Mouse (Mus musculus): ENCODE data around the gene F2rl3.
A peak's percentile ranks its signal among the peaks of the same experiment; 100 is the strongest.

F2rl3 gene

DNA sequence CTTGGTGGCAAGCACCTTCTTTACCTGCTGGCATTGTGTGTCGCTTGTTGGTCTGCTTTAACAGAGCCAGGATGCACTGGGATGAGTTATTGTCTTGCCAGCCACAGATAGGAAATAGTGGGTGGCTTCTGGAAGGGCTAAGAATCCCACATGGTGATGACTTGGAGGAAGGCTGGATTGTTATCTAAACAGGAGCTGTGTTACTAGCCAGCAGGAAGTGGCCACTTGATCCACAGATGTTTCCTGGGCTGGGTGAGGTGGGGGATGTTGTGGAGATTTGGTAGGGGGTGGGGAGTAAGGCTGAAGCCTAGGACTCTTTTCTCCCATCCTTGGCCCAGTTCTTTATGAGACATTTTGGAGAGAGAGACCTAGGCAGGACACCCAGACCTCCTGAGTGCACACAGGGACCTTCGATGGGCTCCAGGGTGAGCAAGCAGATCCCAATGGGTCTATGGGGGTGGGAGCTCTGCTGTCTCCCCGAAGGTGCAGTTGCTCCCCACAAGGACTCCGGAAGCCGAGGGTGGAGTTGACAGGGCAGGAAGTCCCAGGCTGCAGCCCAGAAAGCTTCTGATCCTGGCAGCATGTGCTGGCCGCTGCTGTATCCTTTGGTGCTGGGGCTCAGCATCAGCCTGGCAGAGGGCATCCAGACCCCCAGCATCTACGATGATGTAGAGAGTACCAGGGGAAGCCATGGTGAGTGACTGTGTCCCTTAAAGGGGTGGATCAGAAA lies at the start of gene F2rl3:
Gene F2rl3 (plus strand): TSS at position 559 of the 730 bp plus-strand sequence.
- DNase-seq (ENCODE audit: inconsistent ontology term) = no peak

DNA sequence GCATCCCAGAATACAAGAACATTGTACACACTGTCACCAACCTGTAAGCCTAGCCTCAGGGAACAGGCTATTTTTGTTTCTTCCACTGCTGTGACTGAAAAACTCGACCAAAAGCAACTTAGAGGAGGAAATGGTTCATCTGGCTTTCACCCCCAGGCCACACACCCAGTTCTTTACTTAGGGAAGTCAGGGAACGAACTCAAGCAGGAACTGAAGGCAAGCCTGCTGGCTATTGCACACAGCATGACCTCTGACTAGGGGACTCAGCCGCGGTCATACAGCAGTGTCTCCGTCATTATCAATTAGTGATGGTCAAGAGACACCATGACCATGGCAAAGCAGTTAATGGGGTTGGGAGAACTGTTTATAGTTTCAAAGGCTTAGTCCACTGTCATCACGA lies 49.1 kb upstream of the F2rl3 start:
- DNase-seq (ENCODE audit: inconsistent ontology term) = peak; percentile 11

DNA sequence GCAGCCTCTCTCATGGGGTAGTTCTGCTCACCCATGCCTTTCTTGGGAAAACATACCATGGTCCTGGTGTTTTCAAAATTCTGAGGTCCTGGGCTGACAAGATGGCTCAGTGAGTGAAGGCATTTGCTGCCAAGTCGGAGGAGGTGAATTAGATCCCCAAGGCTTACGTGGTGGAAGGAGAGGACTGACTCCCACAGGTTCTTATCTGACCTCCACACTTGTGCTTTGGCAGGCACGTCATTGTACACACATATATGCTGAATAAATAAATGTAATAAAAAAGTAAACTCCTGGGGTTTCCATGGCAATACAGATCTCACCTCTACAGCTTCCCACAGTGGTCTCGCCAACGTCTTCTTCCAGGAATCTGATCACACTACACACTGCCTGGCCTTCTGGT lies 45.1 kb upstream of the F2rl3 start:
- DNase-seq (ENCODE audit: inconsistent ontology term) = no peak

DNA sequence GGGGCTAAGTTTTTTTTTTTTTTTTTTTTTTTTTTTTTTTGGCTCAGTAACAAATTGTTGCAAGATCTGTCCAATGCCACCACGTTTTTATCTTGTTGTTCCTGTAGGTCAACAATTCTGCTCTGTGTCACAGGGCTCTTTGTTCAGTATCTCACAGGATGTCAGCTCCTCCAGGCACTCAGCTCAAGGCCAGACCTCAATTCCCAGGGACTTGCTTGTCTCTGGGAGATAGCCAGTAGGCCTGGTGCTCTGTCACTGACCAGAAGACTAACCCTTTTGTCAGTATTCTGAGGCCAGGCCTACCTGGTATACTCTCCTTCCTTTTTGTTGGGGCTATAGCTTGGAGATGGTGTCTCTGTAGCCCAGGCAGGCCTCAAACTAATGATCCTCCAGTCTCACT lies 41.1 kb upstream of the F2rl3 start:
- peak; percentile 4 for DNase-seq (ENCODE audit: inconsistent ontology term)

DNA sequence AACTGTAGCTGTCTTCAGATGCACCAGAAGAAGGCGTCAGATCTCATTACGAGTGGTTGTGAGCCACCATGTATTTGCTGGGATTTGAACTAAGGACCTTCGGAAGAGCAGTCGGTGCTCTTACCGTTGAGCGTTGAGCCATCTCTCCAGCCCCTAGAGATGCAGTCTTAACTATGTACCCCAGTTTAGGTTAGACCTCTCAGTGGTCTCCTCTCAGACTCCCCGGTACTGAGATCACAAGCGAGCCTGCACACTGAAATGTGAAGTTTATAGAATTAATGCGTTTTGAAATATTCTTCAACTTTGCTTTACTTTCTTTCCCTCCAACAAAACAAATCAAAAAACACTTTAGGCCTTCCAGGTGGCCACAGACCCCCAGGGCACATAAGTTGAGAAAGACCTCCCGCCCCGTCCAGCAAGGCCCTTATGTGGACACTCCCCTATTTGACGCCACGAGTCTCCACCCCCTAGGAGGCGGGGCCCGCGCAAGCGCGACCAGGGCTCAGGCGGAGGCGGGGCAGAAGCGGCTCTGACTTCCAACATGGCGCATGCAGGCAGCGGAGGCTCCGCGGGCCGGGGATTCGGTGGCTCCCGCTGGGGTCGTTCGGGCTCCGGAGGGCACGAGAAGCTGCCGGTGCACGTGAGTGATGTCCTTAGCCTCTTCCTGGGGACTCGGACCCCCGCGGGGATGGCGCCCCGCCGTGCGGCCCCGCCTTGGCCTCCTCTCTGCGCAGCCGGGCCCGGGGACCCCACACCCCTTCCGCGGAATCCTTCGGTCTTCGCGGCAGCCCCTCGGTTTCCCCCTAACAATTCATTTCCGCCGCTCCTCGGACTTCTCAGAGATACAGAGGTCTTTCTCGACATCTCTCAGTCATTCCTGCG lies 38.7 kb upstream of the F2rl3 start, which contains the start of gene Sin3b:
Gene Sin3b (plus strand): TSS at position 517 of the 882 bp plus-strand sequence.
- peak; percentile 93 for DNase-seq (ENCODE audit: inconsistent ontology term)

DNA sequence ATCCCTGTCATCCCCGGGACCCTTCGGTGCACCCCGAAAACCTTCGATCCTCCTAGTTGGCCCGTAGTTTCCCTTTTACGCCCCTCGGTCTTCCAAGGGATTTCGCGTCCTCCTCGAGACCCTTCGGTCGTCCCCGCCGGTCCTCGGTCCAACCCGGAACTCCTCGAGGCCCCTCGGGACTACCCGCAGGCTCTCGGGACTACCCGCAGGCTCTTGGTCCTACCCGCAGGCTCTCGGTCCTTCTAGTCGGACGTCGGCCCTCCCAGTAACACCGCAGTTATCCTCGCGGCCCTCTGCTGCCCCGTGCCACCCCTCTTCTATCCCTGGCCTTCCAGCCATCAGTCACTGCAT lies 38.1 kb upstream of the F2rl3 start:
- DNase-seq (ENCODE audit: inconsistent ontology term) = peak; percentile 41

DNA sequence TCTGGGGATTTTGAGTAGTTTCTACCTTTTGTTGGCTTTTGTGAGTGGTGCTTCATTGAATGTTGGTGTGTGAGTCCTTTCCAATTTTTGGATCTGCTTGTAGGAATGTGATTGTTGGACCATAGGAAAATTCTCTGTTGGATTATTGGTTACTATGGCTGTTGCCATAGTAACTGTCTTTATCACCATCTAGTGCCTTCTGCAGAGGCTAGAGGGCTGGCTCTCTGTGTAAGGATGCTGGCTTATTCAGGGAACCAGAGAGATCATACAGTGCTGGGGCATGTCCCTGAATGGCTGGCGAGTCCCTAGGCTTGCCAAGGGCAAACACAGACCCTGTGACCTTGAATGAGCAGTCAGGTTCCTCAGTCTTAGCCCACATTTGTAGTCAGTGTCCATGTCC lies 33.0 kb upstream of the F2rl3 start:
- no peak for DNase-seq (ENCODE audit: inconsistent ontology term)

DNA sequence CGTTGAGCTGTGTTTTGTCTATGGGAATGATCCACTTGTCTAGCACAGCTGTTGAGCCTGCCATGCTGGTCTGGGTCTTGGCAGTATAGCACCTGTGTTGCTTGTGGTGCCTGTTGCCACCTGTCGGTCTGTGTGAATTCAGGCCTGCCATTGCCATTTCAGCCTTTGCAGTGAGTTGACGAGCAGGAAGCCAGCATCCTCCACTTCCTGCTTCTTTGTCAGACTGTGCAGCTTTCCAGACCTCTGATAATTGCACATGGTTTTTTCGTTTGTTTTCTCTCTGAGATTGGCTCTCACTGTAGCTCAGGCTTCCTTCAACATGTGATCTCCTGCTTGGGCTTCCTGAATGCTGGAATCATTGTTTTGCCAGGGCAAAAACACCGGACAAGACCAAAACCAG lies 26.7 kb upstream of the F2rl3 start:
- no peak for DNase-seq (ENCODE audit: inconsistent ontology term)

DNA sequence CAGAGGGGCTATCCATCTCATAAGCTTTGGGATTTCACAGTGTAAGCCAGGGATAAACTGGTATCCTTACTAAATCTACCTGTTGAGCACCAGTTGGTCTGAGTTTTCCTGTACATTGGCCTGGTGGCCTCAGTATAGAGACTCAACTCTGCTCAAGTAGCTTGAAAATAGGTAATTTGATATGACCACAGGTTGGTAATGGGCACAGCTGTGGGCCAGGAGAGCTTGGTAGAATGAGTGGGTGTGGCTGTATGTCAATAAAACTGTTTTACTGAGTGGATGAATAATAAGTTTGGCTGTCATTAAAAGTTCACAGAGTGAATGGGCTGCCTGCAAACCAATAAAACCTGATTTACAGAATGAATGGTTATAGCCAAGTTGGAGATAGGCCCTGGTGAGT lies 24.8 kb upstream of the F2rl3 start:
- no peak for DNase-seq (ENCODE audit: inconsistent ontology term)

DNA sequence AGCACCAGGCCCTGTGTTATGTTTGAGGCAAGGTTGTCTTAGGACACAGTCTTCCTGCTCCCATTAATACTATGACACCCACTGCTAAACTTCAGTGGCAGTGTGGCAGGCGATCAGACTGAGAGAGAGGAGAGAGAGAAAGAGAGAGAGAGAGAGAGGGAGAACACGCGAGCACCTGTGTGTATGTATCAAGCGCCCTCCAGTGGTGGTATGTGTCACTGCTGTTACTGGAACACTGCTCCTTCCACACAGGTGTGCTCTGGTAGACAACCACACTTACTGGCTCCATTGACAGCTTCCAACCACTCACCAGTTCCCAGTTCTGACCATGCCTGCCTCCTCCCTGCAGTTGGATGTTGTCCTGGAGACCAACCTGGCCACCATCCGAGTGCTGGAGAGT lies 15.6 kb upstream of the F2rl3 start:
- DNase-seq (ENCODE audit: inconsistent ontology term) = peak; percentile 20

DNA sequence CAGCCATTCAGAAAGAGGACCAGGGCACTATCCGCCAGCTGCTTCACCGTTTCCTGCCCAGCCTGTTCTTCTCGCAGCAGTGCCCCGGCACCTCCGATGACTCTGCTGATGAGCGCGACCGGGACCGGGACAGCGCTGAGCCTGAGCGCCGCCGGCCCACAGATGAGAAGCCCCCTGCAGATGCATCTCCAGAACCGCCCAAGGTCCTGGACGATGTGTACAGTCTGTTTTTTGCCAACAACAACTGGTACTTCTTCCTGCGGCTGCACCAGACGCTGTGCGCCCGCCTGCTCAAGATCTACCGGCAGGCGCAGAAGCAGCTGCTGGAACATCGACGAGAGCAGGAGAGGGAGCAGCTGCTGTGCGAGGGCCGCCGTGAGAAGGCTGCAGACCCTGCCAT lies 11.8 kb upstream of the F2rl3 start:
- DNase-seq (ENCODE audit: inconsistent ontology term) = no peak

DNA sequence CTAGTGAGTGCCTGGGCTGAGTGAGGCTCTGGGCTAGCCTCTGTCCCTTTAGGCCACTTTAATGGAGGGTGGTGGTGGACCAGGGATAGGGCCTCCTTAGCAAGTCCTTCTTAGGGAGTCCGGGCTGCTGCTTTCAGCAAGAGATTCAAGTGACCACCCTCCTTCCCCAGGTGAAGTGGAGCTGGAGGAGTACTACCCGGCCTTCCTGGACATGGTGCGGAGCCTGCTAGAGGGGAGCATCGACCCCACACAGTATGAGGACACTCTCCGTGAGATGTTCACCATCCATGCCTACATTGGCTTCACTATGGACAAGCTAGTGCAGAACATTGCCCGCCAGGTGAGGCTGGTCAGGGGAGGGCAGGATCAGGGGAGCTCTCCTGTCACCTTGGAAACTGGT lies 11.4 kb upstream of the F2rl3 start:
- no peak for DNase-seq (ENCODE audit: inconsistent ontology term)

DNA sequence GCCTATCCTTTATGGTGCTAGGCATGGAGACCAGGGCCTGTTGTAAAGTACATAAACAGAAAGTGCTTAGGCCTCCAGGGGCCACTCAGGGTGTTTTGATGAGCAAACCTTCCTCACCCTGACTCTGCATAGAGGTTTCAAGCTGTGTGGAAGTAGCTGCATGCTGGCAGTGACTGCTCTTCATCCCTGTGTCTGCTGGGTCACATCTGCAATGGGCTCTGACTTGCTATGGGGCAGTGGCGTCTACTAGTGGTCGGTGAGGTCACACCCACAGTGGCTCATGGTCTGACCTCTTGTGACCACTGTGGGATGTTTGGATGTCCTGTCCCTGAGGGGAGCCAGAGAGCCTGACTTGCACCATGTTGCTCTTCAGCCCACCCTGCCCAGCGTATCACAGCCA lies 10.6 kb upstream of the F2rl3 start:
- DNase-seq (ENCODE audit: inconsistent ontology term) = no peak

DNA sequence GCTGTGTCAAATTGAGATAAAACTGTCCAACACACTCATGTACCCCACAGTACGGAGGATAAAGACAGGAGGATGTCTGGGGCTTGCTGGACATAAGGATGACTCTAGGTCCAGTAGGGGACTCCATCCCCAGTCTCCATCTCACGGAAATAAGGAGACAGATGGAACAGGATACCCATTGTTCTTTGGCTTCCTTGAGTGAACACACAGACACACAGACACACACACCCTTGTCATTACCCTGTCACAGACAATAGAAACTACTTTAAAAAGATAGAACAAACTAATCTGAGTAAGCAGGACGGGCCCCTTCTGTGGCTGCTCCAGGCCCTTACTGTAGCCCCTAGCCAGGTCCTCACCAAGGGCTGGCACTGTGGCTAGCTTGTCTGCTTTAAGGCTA lies 9.4 kb upstream of the F2rl3 start:
- no peak for DNase-seq (ENCODE audit: inconsistent ontology term)

DNA sequence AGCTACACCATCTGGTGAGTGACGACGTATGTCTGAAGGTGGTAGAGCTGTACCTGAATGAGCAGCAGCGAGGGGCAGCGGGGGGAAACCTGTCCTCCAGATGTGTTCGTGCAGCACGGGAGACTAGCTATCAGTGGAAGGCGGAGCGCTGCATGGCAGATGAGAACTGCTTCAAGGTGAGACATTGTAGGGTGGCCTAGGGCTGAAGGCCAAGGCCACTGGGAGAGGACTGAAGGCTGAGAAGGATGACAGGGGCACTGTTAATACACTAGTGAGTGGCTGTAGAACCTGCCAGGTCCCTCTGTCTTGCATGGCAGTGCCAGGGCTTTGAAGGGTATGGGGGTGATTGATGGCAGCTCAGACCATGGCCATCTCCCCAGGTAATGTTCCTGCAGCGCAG lies 8.5 kb upstream of the F2rl3 start:
- DNase-seq (ENCODE audit: inconsistent ontology term) = no peak

DNA sequence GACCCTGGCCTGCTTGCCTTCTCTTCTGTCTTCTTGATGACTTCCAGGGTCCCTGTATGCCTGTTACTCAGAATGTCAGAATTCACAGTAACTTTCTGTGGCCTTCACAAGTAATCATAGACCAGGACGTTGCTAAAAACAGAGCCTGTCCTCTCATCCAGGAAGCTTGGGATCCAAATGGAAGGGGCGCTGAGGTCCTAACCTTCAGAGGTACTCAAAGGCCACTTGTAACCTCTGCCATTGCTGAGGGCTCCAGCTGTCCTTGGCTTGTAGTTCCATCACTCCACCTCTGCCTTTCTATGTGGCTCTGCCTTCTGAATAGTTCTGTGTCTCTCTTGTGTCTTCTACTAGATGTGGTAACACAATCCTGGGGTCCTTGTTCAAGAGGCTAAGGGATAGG lies 7.9 kb upstream of the F2rl3 start:
- DNase-seq (ENCODE audit: inconsistent ontology term) = no peak

DNA sequence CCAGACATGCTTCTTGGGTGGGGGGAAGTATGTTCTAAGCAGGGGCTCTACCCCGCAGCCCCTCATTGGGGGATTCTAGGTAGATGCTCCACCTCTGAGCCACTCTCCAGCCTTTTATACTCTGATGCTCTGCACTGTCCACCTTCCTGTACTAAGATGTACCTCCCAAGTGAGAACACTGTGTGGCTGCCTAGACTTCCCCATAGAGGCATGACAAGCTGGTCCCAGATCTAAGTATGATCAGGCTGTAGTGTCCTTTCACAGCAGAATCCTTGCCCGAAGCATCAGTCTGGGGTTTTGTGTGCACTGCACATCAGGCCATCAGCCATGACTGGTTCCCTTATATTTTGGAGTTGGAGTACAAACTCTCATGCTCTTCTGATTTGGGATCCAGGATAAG lies 5.6 kb upstream of the F2rl3 start:
- no peak for DNase-seq (ENCODE audit: inconsistent ontology term)

DNA sequence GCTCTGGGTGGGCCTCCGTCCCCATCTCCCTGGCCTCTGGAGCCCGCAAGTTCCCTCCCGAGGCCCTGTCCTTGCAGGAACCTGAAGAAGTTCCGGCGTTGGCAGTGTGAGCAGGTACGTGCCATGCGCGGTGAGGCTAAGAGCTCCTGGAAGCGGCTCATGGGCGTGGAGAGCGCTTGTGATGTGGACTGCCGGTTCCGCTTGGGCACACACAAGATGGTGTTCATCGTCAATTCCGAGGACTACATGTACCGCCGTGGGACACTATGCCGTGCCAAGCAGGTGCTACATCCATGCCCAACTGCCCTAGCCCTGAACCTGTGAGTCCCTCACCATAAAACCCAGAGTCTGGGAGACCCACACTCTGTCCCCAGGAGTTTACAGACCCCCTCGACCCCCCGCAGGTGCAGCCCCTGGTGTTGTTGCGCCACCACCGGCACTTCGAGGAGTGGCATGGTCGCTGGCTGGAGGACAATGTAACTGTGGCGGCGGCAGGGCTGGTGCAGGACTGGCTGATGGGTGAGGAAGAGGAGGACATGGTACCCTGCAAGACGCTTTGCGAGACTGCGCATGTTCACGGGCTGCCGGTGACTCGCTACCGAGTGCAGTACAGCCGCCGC lies 4.8 kb upstream of the F2rl3 start:
- no peak for DNase-seq (ENCODE audit: inconsistent ontology term)

DNA sequence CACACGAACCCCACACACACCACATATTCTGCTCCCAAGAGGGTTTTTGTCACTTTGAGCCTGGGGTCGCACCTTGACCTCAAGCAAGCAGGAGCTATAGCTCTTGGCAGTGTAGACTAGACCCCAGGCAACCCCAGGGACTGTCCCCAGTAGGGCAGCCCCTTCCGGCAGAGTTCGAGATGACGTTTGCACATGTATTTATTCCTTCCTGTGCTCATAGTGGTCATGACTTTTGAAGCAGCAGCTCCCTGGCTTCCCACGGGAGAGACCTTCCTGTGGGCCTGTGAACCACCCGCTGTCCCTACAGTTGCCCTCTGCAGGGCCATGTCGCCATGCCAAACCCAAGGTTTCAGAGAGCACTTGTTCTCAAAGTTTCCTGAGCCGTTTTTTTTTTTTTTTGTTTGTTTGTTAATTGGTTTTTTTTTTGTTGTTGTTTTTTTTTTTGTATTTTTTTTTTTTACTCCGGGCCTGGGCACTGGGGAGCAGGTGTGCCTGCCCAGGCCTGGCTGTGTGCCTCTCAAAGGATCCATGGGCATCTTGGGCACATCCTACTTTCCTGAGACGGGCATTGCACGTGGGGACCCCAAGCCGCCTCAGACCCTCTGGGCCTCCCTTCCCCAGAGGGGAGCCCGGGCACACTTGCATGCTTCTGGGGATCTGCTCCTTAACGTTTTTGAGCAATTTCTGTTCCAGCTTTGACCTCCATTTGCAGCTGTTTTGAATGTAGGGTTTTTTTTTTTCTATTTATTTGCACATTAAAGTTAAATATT lies 4.1 kb upstream of the F2rl3 start:
- DNase-seq (ENCODE audit: inconsistent ontology term) = no peak

DNA sequence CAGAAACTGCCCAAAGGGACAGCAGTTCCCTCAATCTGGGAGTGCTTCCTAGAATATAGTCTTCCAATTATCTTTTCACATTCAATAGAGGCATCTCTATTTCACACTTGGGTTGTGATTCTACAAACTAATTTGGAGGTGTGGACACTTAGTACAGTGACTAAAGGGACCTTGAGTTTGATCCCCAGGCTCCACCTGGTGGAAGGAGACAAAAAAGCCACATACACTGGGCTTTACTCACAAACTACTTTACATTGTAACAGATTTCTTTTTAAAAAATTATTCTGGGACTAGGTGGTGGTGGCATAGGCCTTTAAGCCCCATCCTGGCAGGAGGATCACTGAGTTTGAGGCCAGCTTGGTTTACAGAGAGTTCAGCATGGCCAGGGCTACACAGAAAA lies 3.4 kb upstream of the F2rl3 start:
- DNase-seq (ENCODE audit: inconsistent ontology term) = no peak

DNA sequence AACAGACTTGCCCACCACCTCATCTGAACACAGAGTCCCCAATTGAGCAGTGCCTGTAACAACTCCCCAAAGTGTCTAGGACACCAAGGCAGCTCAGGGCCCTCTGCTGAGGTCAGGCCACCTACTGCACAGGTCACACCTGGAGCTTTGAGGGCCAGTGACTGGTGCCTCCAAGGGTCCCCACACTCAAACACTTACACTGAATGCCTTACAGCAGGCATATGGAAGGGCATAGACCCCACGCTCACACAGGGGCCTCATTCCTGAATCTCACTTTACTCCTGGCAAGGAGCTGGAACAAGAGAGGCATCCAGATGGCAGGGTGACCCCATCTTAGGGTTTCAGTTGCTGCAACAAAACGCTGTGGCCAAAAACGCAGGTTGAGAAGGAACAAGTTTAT lies 1.5 kb upstream of the F2rl3 start:
- no peak for DNase-seq (ENCODE audit: inconsistent ontology term)

DNA sequence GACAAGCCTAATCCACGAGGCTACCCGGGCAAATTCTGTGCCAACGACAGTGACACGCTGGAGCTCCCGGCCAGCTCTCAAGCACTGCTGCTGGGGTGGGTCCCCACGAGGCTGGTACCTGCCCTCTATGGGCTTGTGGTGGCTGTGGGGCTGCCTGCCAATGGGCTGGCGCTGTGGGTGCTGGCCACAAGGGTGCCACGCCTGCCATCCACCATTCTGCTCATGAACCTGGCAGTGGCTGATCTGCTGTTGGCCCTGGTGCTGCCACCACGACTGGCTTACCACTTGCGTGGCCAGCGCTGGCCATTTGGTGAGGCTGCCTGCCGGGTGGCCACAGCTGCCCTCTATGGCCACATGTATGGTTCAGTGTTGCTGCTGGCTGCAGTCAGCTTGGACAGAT lies 626 bp downstream of the F2rl3 start:
- DNase-seq (ENCODE audit: inconsistent ontology term) = no peak

Measured in Muller cell, postnatal 12 days (primary cell).